Mouse (Mus musculus) G1E (cell line): ENCODE results near the gene Ighmbp2.

Source experiments
- CTCF ChIP-seq: IDR thresholded peaks from 2 replicates; pipeline ENCODE4 v1.5.1; 2012; ENCODE audit warnings: low read depth, low read length, inconsistent platforms, mixed read lengths
- GATA1 ChIP-seq: IDR thresholded peaks from 2 replicates; pipeline ENCODE4 v1.6.1; 2012; ENCODE audit warnings: borderline replicate concordance, low read length, inconsistent platforms, mixed read lengths
- POLR2AphosphoS5 ChIP-seq: IDR thresholded peaks from 2 replicates; pipeline ENCODE4 v1.6.1; 2012; ENCODE audit warnings: low read depth, low read length, inconsistent platforms; ENCODE audit not compliant: insufficient replicate concordance
- TAL1 ChIP-seq: conservative IDR thresholded peaks from 2 replicates; pipeline ENCODE4 v1.6.1; 2012; ENCODE audit warnings: low read depth, low read length, inconsistent platforms, mixed read lengths

- TF ChIP-seq CTCF (no peak), TAL1 (no peak), GATA1 (no peak), POLR2AphosphoS5 (no peak)
Measured at GRCm38 (mm10) chr19:3273331-3273730, 9.5 kb downstream of the Ighmbp2 start.
